Mouse (Mus musculus) stomach, embryonic 15.5 days (tissue): ENCODE data around the gene Nat8f4. TPM values are rescaled to one million over a fixed set of nuclear protein-coding genes. Genes with fewer than 3 reads are reported as not detected.
"Not testable (repeated sequence)": the region's sequence is repeated elsewhere in the genome, so short reads cannot be mapped to it uniquely, and the experiment has no call there.

Source experiments
- ATAC-seq: fragments of 200-750 bp; cut with Nextera tagmentation; 2 replicates; pipeline ENCODE4 v1.8.0; 2017; ENCODE audit warnings: low read depth, moderate number of reproducible peaks, moderate TSS enrichment; ENCODE audit not compliant: insufficient read depth, low FRiP score
- H3K27ac ChIP-seq: fragments of 300-500 bp; sonication (generic); 2 replicates; pipeline ENCODE4 v1.5.1; 2015; ENCODE audit warnings: mild to moderate bottlenecking, inconsistent platforms
- H3K27me3 ChIP-seq: fragments of 300-500 bp; sonication (generic); replicated peaks from 2 replicates; pipeline ENCODE4 v1.6.1; 2015; ENCODE audit warnings: inconsistent platforms
- H3K36me3 ChIP-seq: fragments of 300-500 bp; sonication (generic); 2 replicates; pipeline ENCODE4 v1.6.1; 2015; ENCODE audit warnings: inconsistent platforms
- H3K4me1 ChIP-seq: fragments of 300-500 bp; sonication (generic); 2 replicates; pipeline ENCODE4 v1.6.1; 2015; ENCODE audit warnings: inconsistent platforms
- H3K4me2 ChIP-seq: fragments of 300-500 bp; sonication (generic); 2 replicates; pipeline ENCODE4 v1.6.1; 2015; ENCODE audit warnings: mild to moderate bottlenecking, inconsistent platforms
- H3K4me3 ChIP-seq: fragments of 300-500 bp; sonication (generic); replicated peaks from 2 replicates; pipeline ENCODE4 v1.5.1; 2015; ENCODE audit warnings: inconsistent platforms
- H3K9ac ChIP-seq: fragments of 300-500 bp; sonication (generic); 2 replicates; pipeline ENCODE4 v1.6.1; 2015; ENCODE audit warnings: inconsistent platforms
- H3K9me3 ChIP-seq: fragments of 300-500 bp; sonication (generic); 2 replicates; pipeline ENCODE4 v1.6.1; 2016; ENCODE audit warnings: inconsistent platforms
- WGBS: fragments of 180-500 bp; shearing (Covaris S2); methylation state at CpG from one replicate; pipeline ENCODE4 v1.1.7; 2015; 5-methylcytosine and 5-hydroxymethylcytosine counted together
- polyA plus RNA-seq: library from polyadenylated mRNA; unstranded; fragments of >200 nt; fragmentation: Nextera tagmentation; extraction: Ambion mirVana; gene quantifications from 2 replicates; pipeline ENCODE4 v1.2.1, GENCODE M21; 2015

Gene Nat8f4
- polyA plus RNA-seq, 1 experiment from 2014 or later = 3.7 TPM

DNA sequence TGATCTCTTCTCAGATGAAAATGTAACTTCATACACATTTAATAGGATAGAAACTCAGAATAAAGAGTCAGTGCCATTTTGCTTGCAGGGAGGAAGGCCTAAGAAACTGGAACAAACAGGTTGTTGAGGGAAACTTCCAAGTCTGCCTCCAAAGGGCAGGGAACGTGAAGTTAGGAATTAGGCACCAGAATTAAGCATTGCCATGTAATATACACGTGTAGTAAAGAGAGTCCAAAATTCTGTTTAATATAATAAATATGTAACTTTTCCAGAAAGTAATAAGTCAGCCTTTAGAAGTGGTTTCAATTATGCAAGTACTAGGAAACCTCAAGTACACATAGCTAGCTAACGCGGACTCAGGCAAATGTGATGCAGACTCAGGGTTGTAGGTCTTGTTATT is 14.7 kb upstream of the Nat8f4 start:
- ATAC-seq = no peak
- Histone ChIP-seq H3K27me3 (no peaks in the 10 kb centered on the region), H3K4me1 (peaks cover 10% of the 10 kb centered on the region), H3K36me3 (peaks cover 8% of the 10 kb centered on the region; the same call in 1 of the 2 replicates), H3K9ac (no peak overlapping the region), H3K9me3 (no peaks in the 10 kb centered on the region), H3K4me2 (no peak overlapping the region), H3K27ac (no peak overlapping the region), H3K4me3 (no peak overlapping the region)
- 88% methylated on average over 4 of the region's 4 CpGs for WGBS

DNA sequence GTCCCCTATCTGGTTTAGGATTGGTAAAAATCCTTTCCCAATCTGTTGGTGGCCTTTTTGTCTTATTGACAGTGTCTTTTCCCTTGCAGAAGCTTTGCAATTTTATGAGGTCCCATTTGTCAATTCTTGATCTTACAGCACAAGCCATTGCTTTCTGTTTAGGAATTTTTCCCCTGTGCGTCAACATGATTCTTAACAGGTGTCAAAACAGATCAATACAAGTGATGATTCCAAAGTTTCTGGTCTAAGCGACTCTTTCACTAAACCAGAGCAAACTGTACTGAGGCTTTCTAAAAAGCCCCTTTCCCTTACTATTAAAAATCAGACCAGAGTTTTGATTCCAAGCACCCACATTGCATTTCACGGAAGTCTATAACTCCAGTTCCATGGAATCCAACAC is 13.7 kb upstream of the Nat8f4 start:
- not testable (repeated sequence) for H3K4me3 ChIP-seq, H3K9me3 ChIP-seq, H3K9ac ChIP-seq, H3K4me1 ChIP-seq, H3K27ac ChIP-seq, ATAC-seq, H3K27me3 ChIP-seq, H3K36me3 ChIP-seq, H3K4me2 ChIP-seq
- 91% methylated on average over 3 of the region's 3 CpGs for WGBS

GRCm38 (mm10) chr6:85916596-85916995 is 11.9 kb upstream of the Nat8f4 start:
- Histone ChIP-seq H3K9me3 (no peaks in the 10 kb centered on the region), H3K4me3 (peak overlapping the region; percentile 56), H3K4me2 (peak overlapping the region; percentile 68), H3K36me3 (no peaks in the 10 kb centered on the region), H3K27me3 (no peaks in the 10 kb centered on the region), H3K27ac (no peak overlapping the region), H3K9ac (0 out of 2 replicates have a peak overlapping the region, but pooled peaks have one; percentile 61), H3K4me1 (peaks cover 10% of the 10 kb centered on the region)
- ATAC-seq = no peak
- WGBS = 79% methylated on average over 6 of the region's 6 CpGs

GRCm38 (mm10) chr6:85915539-85916513 is 11.1 kb upstream of the Nat8f4 start, which contains the start of gene Nat8f1:
TSS of gene Nat8f1 (minus strand) at chr6:85915687.
- peak within 1 kb of the TSS; percentile 68 for H3K4me2 ChIP-seq
- not testable (repeated sequence) for H3K4me1 ChIP-seq, H3K27me3 ChIP-seq, H3K36me3 ChIP-seq, H3K9me3 ChIP-seq
- H3K9ac ChIP-seq = peak within 1 kb of the TSS; percentile 62
- under 1% methylated on average over 60 of the region's 61 CpGs for WGBS
- H3K4me3 ChIP-seq = peak within 1 kb of the TSS; percentile 56
- H3K27ac ChIP-seq = peak within 1 kb of the TSS; percentile 92
- ATAC-seq = peak; percentile 94

- H3K4me1 ChIP-seq = peaks cover 10% of the 10 kb centered on the region
- ATAC-seq = peak; percentile 12; the same call in 1 of the 2 replicates
- H3K27ac ChIP-seq = peak overlapping the region; percentile 92
- WGBS = 6% methylated on average over 11 of the region's 11 CpGs
- peak overlapping the region; percentile 62 for H3K9ac ChIP-seq
- peak overlapping the region; percentile 56 for H3K4me3 ChIP-seq
- H3K4me2 ChIP-seq = peak overlapping the region; percentile 68
- H3K9me3 ChIP-seq = no peaks in the 10 kb centered on the region
- no peaks in the 10 kb centered on the region for H3K27me3 ChIP-seq
- H3K36me3 ChIP-seq = no peaks in the 10 kb centered on the region
These were observed 10.5 kb upstream of the Nat8f4 start for GRCm38 (mm10) chr6:85915141-85915538.

DNA sequence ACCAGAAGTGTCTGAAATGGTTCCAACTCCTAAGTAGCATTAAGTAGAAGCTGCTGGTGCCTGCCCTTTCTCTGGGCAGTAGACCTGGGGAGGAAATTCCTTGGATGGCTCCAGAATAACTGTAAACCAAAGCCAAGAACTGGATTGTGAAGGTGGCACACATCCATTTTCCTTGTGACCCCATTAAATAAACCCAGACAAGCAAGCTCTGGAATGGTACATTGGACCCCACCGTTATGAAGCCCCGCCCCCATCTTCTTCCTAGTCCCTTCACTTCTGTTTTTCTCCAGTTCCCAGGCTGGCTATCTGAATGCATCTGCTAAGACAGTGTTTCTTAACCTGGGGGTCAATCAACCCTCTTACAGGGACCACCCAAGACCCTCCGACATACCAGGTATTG is 6.9 kb upstream of the Nat8f4 start, which contains the start of gene Tprkb:
Tprkb (plus strand) TSS at position 279 of the 400 bp plus-strand sequence.
- no peaks in the 10 kb centered on the region for H3K9me3 ChIP-seq
- ATAC-seq = no peak
- peaks cover 10% of the 10 kb centered on the region for H3K4me1 ChIP-seq
- H3K27me3 ChIP-seq = no peaks in the 10 kb centered on the region
- WGBS = 77% methylated on average over 3 of the region's 3 CpGs
- no peak within 1 kb of the TSS for H3K4me3 ChIP-seq
- no peak within 1 kb of the TSS for H3K9ac ChIP-seq
- no peak within 1 kb of the TSS for H3K4me2 ChIP-seq
- no peaks in the 10 kb centered on the region for H3K36me3 ChIP-seq
- no peak within 1 kb of the TSS for H3K27ac ChIP-seq

DNA sequence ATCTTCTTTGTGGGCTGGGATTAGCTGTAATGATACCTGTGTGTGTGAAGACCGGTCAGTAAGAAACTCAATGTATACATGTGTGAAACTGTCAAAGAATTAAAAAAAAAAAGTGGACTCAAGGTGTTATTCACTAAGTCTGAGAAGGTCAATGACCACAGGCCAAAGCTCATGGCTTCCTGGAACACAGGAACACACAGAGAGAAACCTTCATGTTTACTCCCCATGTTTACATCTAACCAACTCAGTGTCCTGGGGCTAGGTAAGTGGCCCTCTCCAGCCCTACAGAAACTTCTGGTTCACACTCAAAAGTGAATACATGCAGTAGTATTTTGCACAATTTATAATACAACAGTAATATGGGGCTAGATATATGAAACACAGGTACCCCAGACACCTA is 5.0 kb upstream of the Nat8f4 start:
- Histone ChIP-seq H3K9ac (no peak overlapping the region), H3K27me3 (no peaks in the 10 kb centered on the region), H3K4me3 (no peak overlapping the region), H3K27ac (no peak overlapping the region), H3K4me1 (peaks cover under 1% of the 10 kb centered on the region; the same call in 1 of the 2 replicates), H3K36me3 (no peaks in the 10 kb centered on the region), H3K4me2 (no peak overlapping the region), H3K9me3 (no peaks in the 10 kb centered on the region)
- WGBS = 97% methylated on average over 1 of the region's 1 CpGs
- no peak for ATAC-seq

- no peaks in the 10 kb centered on the region for H3K36me3 ChIP-seq
- H3K9ac ChIP-seq = no peak overlapping the region
- no peak overlapping the region for H3K4me3 ChIP-seq
- H3K4me2 ChIP-seq = no peak overlapping the region
- H3K9me3 ChIP-seq = no peaks in the 10 kb centered on the region
- peak; percentile 50; the same call in 1 of the 2 replicates for ATAC-seq
- 59% methylated on average over 3 of the region's 3 CpGs for WGBS
- H3K27ac ChIP-seq = no peak overlapping the region
- no peaks in the 10 kb centered on the region for H3K4me1 ChIP-seq
- H3K27me3 ChIP-seq = no peaks in the 10 kb centered on the region
These were observed 3.7 kb upstream of the Nat8f4 start for GRCm38 (mm10) chr6:85908341-85908740.

DNA sequence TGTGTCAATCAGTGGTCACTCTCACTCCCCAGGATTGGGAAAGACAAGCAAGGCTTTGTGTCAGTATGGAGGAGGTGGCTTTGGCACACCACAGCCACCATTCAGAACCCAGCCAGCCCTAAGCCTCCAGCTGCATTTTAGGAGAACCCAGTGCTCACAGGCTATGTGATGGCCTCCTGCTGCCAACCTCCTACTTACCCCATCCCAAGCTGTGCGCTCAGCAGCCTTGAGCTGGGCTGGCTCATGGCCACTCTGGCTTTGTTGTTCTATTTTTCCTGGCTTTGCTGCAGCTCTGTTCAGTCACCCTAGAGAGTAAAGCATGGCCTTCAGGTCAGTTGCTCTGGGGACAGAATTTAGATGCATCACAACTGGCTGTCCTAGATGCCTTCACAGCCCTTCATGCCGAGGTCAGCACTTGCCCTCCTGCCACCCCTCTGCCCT is 2.2 kb upstream of the Nat8f4 start:
- WGBS = 66% methylated on average over 2 of the region's 2 CpGs
- not testable (repeated sequence) for H3K4me2 ChIP-seq, H3K27me3 ChIP-seq, H3K4me1 ChIP-seq, H3K9ac ChIP-seq, H3K4me3 ChIP-seq, ATAC-seq, H3K36me3 ChIP-seq, H3K9me3 ChIP-seq, H3K27ac ChIP-seq

- Histone ChIP-seq H3K27ac (no peak overlapping the region), H3K4me2 (no peak overlapping the region), H3K9me3 (no peaks in the 10 kb centered on the region), H3K4me1 (no peaks in the 10 kb centered on the region), H3K27me3 (no peaks in the 10 kb centered on the region), H3K9ac (no peak overlapping the region), H3K4me3 (no peak overlapping the region), H3K36me3 (no peaks in the 10 kb centered on the region)
- no peak for ATAC-seq
- WGBS = 80% methylated on average over 2 of the region's 2 CpGs
These were observed 2.4 kb downstream of the Nat8f4 start for GRCm38 (mm10) chr6:85902303-85902702.

GRCm38 (mm10) chr6:85898596-85899475 is 5.8 kb downstream of the Nat8f4 start:
- H3K4me2 ChIP-seq = not testable (repeated sequence)

More at GRCm38 (mm10) chr6:85898596-85899475, 5.8 kb downstream of the Nat8f4 start:
- 68% methylated on average over 7 of the region's 8 CpGs for WGBS
- H3K9ac ChIP-seq, H3K36me3 ChIP-seq, H3K27ac ChIP-seq, H3K4me1 ChIP-seq, H3K9me3 ChIP-seq, H3K27me3 ChIP-seq, ATAC-seq, H3K4me3 ChIP-seq: not testable (repeated sequence)
